In genomic region chr2:100857772-100858171, GRCm38 (mm10) we compare ENCODE assay signal across 28 mouse cellular contexts.
DNase-seq lines count a peak whose midpoint lies in the region; ATAC-seq lines count a peak whose summit lies in the region.
"Had no signal": no experiment of that assay in that cellular context is flagged by ENCODE, and none has a peak within 500 bp of the region (broad histone marks: within the 10 kb centered on the region; RNA-seq: fewer than 3 reads in every experiment).

No protein-coding gene starts in this region.

- H3K27me3 ChIP-seq in embryonic facial prominence, embryonic 14.5 days (replicated peaks; ENCODE audit: control insufficient read depth, insufficient read depth, low read length), result no peaks in the 10 kb centered on the region
- H3K27me3 ChIP-seq in embryonic facial prominence, embryonic 10.5 days (replicated peaks; ENCODE audit: low read depth, poor library complexity, severe bottlenecking), result no peaks in the 10 kb centered on the region
- H3K27me3 ChIP-seq in lung, embryonic 15.5 days, result no peaks in the 10 kb centered on the region
- H3K27me3 ChIP-seq: CH12.LX; embryonic facial prominence, embryonic 12.5 days; embryonic facial prominence, embryonic 15.5 days; forebrain, embryonic 12.5 days; Patski had no signal

- H3K4me1 ChIP-seq in embryonic facial prominence, embryonic 14.5 days (ENCODE audit: control insufficient read depth, insufficient read depth, low read length), result no peaks in the 10 kb centered on the region
- no peaks in the 10 kb centered on the region for H3K4me1 ChIP-seq in embryonic facial prominence, embryonic 10.5 days
- H3K4me1 ChIP-seq in lung, embryonic 15.5 days, result no peaks in the 10 kb centered on the region
- H3K4me1 ChIP-seq: embryonic facial prominence, embryonic 12.5 days; embryonic facial prominence, embryonic 15.5 days; forebrain, embryonic 10.5 days; forebrain, embryonic 12.5 days had no signal

- no peak overlapping the region for H3K27ac ChIP-seq in embryonic facial prominence, embryonic 14.5 days (replicated peaks; ENCODE audit: low read depth, low read length)
- H3K27ac ChIP-seq in embryonic facial prominence, embryonic 10.5 days (replicated peaks), result no peak overlapping the region
- H3K27ac ChIP-seq in lung, embryonic 15.5 days, result no peak overlapping the region
- H3K27ac ChIP-seq: embryonic facial prominence, embryonic 12.5 days; embryonic facial prominence, embryonic 15.5 days; forebrain, embryonic 10.5 days; forebrain, embryonic 12.5 days had no signal

- H3K9me3 ChIP-seq in embryonic facial prominence, embryonic 14.5 days (ENCODE audit: control insufficient read depth, low read length), result no peaks in the 10 kb centered on the region
- H3K9me3 ChIP-seq in embryonic facial prominence, embryonic 10.5 days, result no peaks in the 10 kb centered on the region
- H3K9me3 ChIP-seq in lung, embryonic 15.5 days, result no peaks in the 10 kb centered on the region
- H3K9me3 ChIP-seq: embryonic facial prominence, embryonic 12.5 days; embryonic facial prominence, embryonic 15.5 days; forebrain, embryonic 10.5 days; forebrain, embryonic 12.5 days; G1E had no signal

- 84% methylated on average over 2 of the region's 2 CpGs for WGBS in embryonic facial prominence, embryonic 14.5 days
- 88% methylated on average over 2 of the region's 2 CpGs for WGBS in embryonic facial prominence, embryonic 10.5 days
- 52% methylated on average over 2 of the region's 2 CpGs for WGBS in lung, embryonic 15.5 days

- no peaks in the 10 kb centered on the region for H3K36me3 ChIP-seq in embryonic facial prominence, embryonic 14.5 days (ENCODE audit: control insufficient read depth, insufficient read depth, low read length)
- H3K36me3 ChIP-seq in embryonic facial prominence, embryonic 10.5 days (replicated peaks), result no peaks in the 10 kb centered on the region
- H3K36me3 ChIP-seq in lung, embryonic 15.5 days, result no peaks in the 10 kb centered on the region
- H3K36me3 ChIP-seq: embryonic facial prominence, embryonic 12.5 days; embryonic facial prominence, embryonic 15.5 days; forebrain, embryonic 10.5 days; forebrain, embryonic 12.5 days; G1E had no signal

- H3K4me3 ChIP-seq in embryonic facial prominence, embryonic 14.5 days (ENCODE audit: low read depth, low read length), result no peak overlapping the region
- no peak overlapping the region for H3K4me3 ChIP-seq in embryonic facial prominence, embryonic 10.5 days
- H3K4me3 ChIP-seq in lung, embryonic 15.5 days, result no peak overlapping the region
- H3K4me3 ChIP-seq: embryonic facial prominence, embryonic 12.5 days; embryonic facial prominence, embryonic 15.5 days; erythroblast, embryonic 14.5 days; forebrain, embryonic 10.5 days; forebrain, embryonic 12.5 days had no signal

- DNase-seq in cerebellum, postnatal 10 days, result peak; percentile 8 to 10
- DNase-seq in cerebellum, postnatal 25 days, result no peak
- DNase-seq in embryonic facial prominence, embryonic 14.5 days (ENCODE audit: low spot score), result peak; percentile 1
- no peak for DNase-seq in embryonic facial prominence, embryonic 10.5 days (ENCODE audit: low spot score)
- DNase-seq in lung, postnatal 14 days, result no peak
- peak; percentile 14 for DNase-seq in brain, adult 2 months (ENCODE audit: low read depth, low spot score)
- no peak for DNase-seq in spleen, postnatal 14 days (ENCODE audit: low spot score in 2 of 2)
- DNase-seq: adrenal gland, adult 8-10 months; adrenal gland, postnatal 25 days; B cell, adult 2 months; cerebellum, adult 11 months; cerebellum, adult 18-20 months; cerebellum, adult 9-10 months; cerebellum, postnatal 36 days; embryo, embryonic 11 days had no signal

- H3K4me2 ChIP-seq in embryonic facial prominence, embryonic 14.5 days (ENCODE audit: low read depth, low read length), result no peak overlapping the region
- no peak overlapping the region for H3K4me2 ChIP-seq in lung, embryonic 15.5 days
- H3K4me2 ChIP-seq: embryonic facial prominence, embryonic 12.5 days; embryonic facial prominence, embryonic 15.5 days; forebrain, embryonic 12.5 days had no signal

- H3K9ac ChIP-seq in embryonic facial prominence, embryonic 14.5 days (ENCODE audit: low read depth, low read length), result no peak overlapping the region
- H3K9ac ChIP-seq in lung, embryonic 15.5 days, result no peak overlapping the region
- H3K9ac ChIP-seq: embryonic facial prominence, embryonic 12.5 days; embryonic facial prominence, embryonic 15.5 days; forebrain, embryonic 12.5 days had no signal

- no peak for ATAC-seq in embryonic facial prominence, embryonic 14.5 days (ENCODE audit: low read depth)
- ATAC-seq in lung, embryonic 15.5 days (ENCODE audit: borderline replicate concordance, extremely low read depth, low FRiP score, low TSS enrichment), result peak; percentile 52; the same call in 1 of the 2 replicates
- ATAC-seq: activated CD4-positive, CD25-positive, alpha-beta regulatory T cell, adult 4 months; CD4-positive, CD25-positive, alpha-beta regulatory T cell, adult 4 months; forebrain, embryonic 14.5 days; forebrain, embryonic 16.5 days; Patski had no signal

Comparison
In these comparisons a context has a peak if more than half of its experiments do, and no peak if none do; other contexts are left out.
1. DNase-seq: peak in cerebellum, postnatal 10 days (2 of 2), embryonic facial prominence, embryonic 14.5 days (single experiment) and brain, adult 2 months (single experiment); none in cerebellum, postnatal 25 days (0 of 2), embryonic facial prominence, embryonic 10.5 days (single experiment), lung, postnatal 14 days (single experiment) and spleen, postnatal 14 days (0 of 2).